Mouse (Mus musculus): ENCODE measurements at regions not wholly inside any gene's neighbourhood (a gene's known extent, or its start where the extent isn't known, plus 50 kb on each side); places are given as distances from the start of the nearest gene placed in this dataset.

DNA sequence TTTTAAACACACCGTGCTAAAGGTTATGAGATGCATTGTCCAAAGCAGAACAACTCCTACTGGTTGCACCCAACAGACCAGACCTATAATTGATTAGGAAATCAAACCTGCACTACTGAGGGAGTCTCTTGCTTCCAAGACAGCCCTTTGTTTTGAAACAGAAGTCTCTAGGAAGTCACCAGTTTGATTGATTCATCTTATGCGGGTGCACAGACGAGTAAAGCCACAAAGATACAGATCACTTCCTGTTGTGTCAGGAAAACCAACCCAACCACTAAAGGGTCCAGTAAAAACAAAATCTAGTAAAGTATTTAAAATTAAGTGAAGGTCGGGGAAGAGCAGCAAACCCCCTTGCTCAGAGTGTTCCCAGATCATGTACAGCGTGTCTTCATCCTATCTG, 58.3 kb upstream of the N6amt1 start:
- TF ChIP-seq POLR2A (IDR thresholded peaks at IDR 0.05; ENCODE audit: borderline replicate concordance, insufficient read depth, low read length) (no peak), CTCF (IDR thresholded peaks at IDR 0.05; ENCODE audit: borderline replicate concordance, insufficient read depth, low read depth, low read length) (no peak)
- Histone ChIP-seq H3K4me3 (replicated peaks; ENCODE audit: insufficient read depth, low read depth, low read length) (no peak overlapping the region), H3K4me1 (ENCODE audit: control insufficient read depth, insufficient read depth, low read length) (no peaks in the 10 kb centered on the region), H3K27ac (ENCODE audit: insufficient read depth, low read length) (no peak overlapping the region), H3K27me3 (ENCODE audit: control insufficient read depth, insufficient read depth, low read length) (no peaks in the 10 kb centered on the region)
- DNase-seq, result no peak
- 90% methylated on average over 5 of the region's 5 CpGs for WGBS

GRCm38 (mm10) chr16:87292826-87293225, 61.2 kb upstream of the N6amt1 start:
- 94% methylated on average over 1 of the region's 1 CpGs for WGBS
- no peak for DNase-seq

DNA sequence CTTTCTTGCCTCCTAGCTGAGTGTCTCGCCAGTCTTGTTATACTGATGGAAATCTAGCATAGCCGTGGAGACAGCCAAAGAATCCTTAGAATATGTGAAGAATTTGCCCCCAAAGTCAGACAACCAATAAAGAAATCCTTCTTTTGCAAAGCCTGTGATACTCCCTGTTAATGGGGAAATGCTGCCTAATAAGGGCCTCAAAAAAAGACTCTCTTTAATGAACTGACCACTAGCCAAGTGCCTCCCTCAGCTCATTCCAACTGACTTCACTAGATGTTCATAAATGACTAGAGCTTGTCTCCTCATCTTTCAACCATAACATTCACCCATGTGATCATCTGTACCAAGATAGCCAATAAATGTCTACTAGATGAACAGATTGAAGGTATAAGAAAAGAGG, 62.3 kb upstream of the N6amt1 start:
- DNase-seq, result no peak
- WGBS, result 88% methylated on average over 2 of the region's 2 CpGs
- Histone ChIP-seq H3K27ac (ENCODE audit: insufficient read depth, low read length) (no peak overlapping the region), H3K4me3 (replicated peaks; ENCODE audit: insufficient read depth, low read depth, low read length) (no peak overlapping the region), H3K4me1 (ENCODE audit: control insufficient read depth, insufficient read depth, low read length) (no peaks in the 10 kb centered on the region), H3K27me3 (ENCODE audit: control insufficient read depth, insufficient read depth, low read length) (no peaks in the 10 kb centered on the region)
- TF ChIP-seq CTCF (IDR thresholded peaks at IDR 0.05; ENCODE audit: borderline replicate concordance, insufficient read depth, low read depth, low read length), result no peak
- TF ChIP-seq POLR2A (IDR thresholded peaks at IDR 0.05; ENCODE audit: borderline replicate concordance, insufficient read depth, low read length), result no peak

More at GRCm38 (mm10) chr16:87292826-87293225, 61.2 kb upstream of the N6amt1 start:
- Histone ChIP-seq H3K4me1 (ENCODE audit: control insufficient read depth, insufficient read depth, low read length) (no peaks in the 10 kb centered on the region), H3K4me3 (replicated peaks; ENCODE audit: insufficient read depth, low read depth, low read length) (no peak overlapping the region), H3K27ac (ENCODE audit: insufficient read depth, low read length) (no peak overlapping the region), H3K27me3 (ENCODE audit: control insufficient read depth, insufficient read depth, low read length) (no peaks in the 10 kb centered on the region)
- TF ChIP-seq POLR2A (IDR thresholded peaks at IDR 0.05; ENCODE audit: borderline replicate concordance, insufficient read depth, low read length), result no peak
- TF ChIP-seq CTCF (IDR thresholded peaks at IDR 0.05; ENCODE audit: borderline replicate concordance, insufficient read depth, low read depth, low read length), result no peak

- Histone ChIP-seq H3K27me3 (ENCODE audit: control insufficient read depth, insufficient read depth, low read length) (no peaks in the 10 kb centered on the region), H3K4me1 (ENCODE audit: control insufficient read depth, insufficient read depth, low read length) (no peaks in the 10 kb centered on the region), H3K4me3 (replicated peaks; ENCODE audit: insufficient read depth, low read depth, low read length) (no peak overlapping the region), H3K27ac (ENCODE audit: insufficient read depth, low read length) (no peak overlapping the region)
- WGBS, result 76% methylated on average over 2 of the region's 2 CpGs
- TF ChIP-seq POLR2A (IDR thresholded peaks at IDR 0.05; ENCODE audit: borderline replicate concordance, insufficient read depth, low read length) (no peak), CTCF (IDR thresholded peaks at IDR 0.05; ENCODE audit: borderline replicate concordance, insufficient read depth, low read depth, low read length) (no peak)
- DNase-seq, result no peak
Observed at GRCm38 (mm10) chr16:87285639-87286038, 68.3 kb upstream of the N6amt1 start.

DNA sequence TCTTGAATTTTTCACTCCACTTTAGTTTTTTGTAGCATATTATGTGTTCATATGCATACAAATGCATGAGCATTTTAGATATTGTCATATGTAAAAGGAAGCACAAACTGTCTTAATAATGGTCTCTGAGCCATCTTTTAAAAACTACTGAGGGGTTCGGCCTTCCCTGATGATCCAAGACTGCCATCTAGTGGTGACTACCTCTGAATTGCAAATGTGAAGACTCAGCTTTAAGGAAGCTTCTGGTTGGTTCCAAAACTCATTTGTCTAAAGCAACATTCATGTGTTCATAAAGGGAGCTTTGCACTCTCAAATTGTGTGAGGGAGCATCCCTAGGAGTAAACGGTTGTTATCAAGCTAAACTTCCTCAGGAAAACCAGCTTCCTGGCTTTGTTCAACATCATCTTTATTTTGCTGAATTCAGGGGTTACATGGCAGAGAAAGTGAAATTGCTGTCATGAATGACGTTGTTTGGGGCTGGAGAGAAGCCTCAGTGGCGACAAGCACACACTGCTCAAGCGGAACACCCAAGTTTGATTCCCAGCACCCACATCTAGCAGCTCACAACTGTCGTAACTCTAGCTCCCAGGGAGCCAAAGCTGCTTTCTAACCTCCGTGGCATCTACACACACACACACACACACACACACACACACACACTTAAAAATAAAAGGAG, 69.0 kb upstream of the N6amt1 start:
- H3K4me1 ChIP-seq (ENCODE audit: control insufficient read depth, insufficient read depth, low read length), result no peaks in the 10 kb centered on the region

GRCm38 (mm10) chr16:87278518-87278917, 75.5 kb upstream of the N6amt1 start:
- Histone ChIP-seq H3K27me3 (ENCODE audit: control insufficient read depth, insufficient read depth, low read length) (no peaks in the 10 kb centered on the region), H3K4me1 (ENCODE audit: control insufficient read depth, insufficient read depth, low read length) (no peaks in the 10 kb centered on the region), H3K27ac (ENCODE audit: insufficient read depth, low read length) (no peak overlapping the region), H3K4me3 (replicated peaks; ENCODE audit: insufficient read depth, low read depth, low read length) (no peak overlapping the region)
- DNase-seq, result no peak
- WGBS, result 25% methylated on average over 1 of the region's 1 CpGs
- TF ChIP-seq CTCF (IDR thresholded peaks at IDR 0.05; ENCODE audit: borderline replicate concordance, insufficient read depth, low read depth, low read length) (no peak), POLR2A (IDR thresholded peaks at IDR 0.05; ENCODE audit: borderline replicate concordance, insufficient read depth, low read length) (no peak)

More for the DNA sequence above, 69.0 kb upstream of the N6amt1 start:
- no peak for DNase-seq
- TF ChIP-seq CTCF (IDR thresholded peaks at IDR 0.05; ENCODE audit: borderline replicate concordance, insufficient read depth, low read depth, low read length) (no peak), POLR2A (IDR thresholded peaks at IDR 0.05; ENCODE audit: borderline replicate concordance, insufficient read depth, low read length) (no peak)
- Histone ChIP-seq H3K27ac (ENCODE audit: insufficient read depth, low read length) (no peak overlapping the region), H3K4me3 (replicated peaks; ENCODE audit: insufficient read depth, low read depth, low read length) (no peak overlapping the region), H3K27me3 (ENCODE audit: control insufficient read depth, insufficient read depth, low read length) (no peaks in the 10 kb centered on the region)
- WGBS, result 63% methylated on average over 7 of the region's 7 CpGs

DNA sequence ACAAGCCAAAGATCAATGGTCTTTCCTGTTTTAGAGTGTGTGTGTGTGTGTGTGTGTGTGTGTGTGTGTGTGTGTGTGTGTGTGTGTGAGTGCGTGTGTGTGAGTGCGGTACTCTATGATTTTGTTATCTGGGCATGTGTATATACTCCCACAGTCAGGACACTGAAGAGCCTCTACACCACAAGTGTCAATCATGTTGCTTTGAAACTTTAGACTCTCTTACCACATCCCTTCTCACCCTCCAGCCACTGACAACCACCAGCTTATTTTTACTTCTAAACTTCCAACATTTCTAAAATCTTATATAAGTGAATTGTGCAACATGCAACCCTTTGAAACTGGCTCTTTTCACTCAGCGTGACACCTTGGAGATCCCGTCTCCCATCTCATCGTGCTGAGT, 81.6 kb upstream of the N6amt1 start:
- H3K27me3 ChIP-seq (ENCODE audit: control insufficient read depth, insufficient read depth, low read length), result no peaks in the 10 kb centered on the region
- no peak overlapping the region for H3K4me3 ChIP-seq (replicated peaks; ENCODE audit: insufficient read depth, low read depth, low read length)
- no peak overlapping the region for H3K27ac ChIP-seq (ENCODE audit: insufficient read depth, low read length)
- TF ChIP-seq CTCF (IDR thresholded peaks at IDR 0.05; ENCODE audit: borderline replicate concordance, insufficient read depth, low read depth, low read length) (no peak), POLR2A (IDR thresholded peaks at IDR 0.05; ENCODE audit: borderline replicate concordance, insufficient read depth, low read length) (no peak)
- no peak for DNase-seq
- H3K4me1 ChIP-seq (ENCODE audit: control insufficient read depth, insufficient read depth, low read length), result no peaks in the 10 kb centered on the region
- WGBS, result 93% methylated on average over 5 of the region's 5 CpGs

- DNase-seq, result no peak
- no peak overlapping the region for H3K27ac ChIP-seq (ENCODE audit: insufficient read depth, low read length)
- WGBS, result 77% methylated on average over 9 of the region's 9 CpGs
- TF ChIP-seq POLR2A (IDR thresholded peaks at IDR 0.05; ENCODE audit: borderline replicate concordance, insufficient read depth, low read length), result no peak
- TF ChIP-seq CTCF (IDR thresholded peaks at IDR 0.05; ENCODE audit: borderline replicate concordance, insufficient read depth, low read depth, low read length), result no peak
- H3K4me3 ChIP-seq (replicated peaks; ENCODE audit: insufficient read depth, low read depth, low read length), result no peak overlapping the region
- no peaks in the 10 kb centered on the region for H3K27me3 ChIP-seq (ENCODE audit: control insufficient read depth, insufficient read depth, low read length)
- H3K4me1 ChIP-seq (ENCODE audit: control insufficient read depth, insufficient read depth, low read length), result no peaks in the 10 kb centered on the region
Observed at GRCm38 (mm10) chr16:87267954-87268804, 85.8 kb upstream of the N6amt1 start.
